Mouse (Mus musculus) liver, adult (tissue): ENCODE results near the gene Ankrd33.

ENCODE experiments used
- GATA4 ChIP-seq: IDR thresholded peaks from 2 replicates; pipeline ENCODE4 v1.6.1; 2014; ENCODE audit warnings: mild to moderate bottlenecking, low read length; ENCODE audit not compliant: insufficient replicate concordance

Ankrd33 gene

GRCm38 (mm10) chr15:101100996-101101395, 14.6 kb upstream of the Ankrd33 start:
- no peak for TF ChIP-seq GATA4

DNA sequence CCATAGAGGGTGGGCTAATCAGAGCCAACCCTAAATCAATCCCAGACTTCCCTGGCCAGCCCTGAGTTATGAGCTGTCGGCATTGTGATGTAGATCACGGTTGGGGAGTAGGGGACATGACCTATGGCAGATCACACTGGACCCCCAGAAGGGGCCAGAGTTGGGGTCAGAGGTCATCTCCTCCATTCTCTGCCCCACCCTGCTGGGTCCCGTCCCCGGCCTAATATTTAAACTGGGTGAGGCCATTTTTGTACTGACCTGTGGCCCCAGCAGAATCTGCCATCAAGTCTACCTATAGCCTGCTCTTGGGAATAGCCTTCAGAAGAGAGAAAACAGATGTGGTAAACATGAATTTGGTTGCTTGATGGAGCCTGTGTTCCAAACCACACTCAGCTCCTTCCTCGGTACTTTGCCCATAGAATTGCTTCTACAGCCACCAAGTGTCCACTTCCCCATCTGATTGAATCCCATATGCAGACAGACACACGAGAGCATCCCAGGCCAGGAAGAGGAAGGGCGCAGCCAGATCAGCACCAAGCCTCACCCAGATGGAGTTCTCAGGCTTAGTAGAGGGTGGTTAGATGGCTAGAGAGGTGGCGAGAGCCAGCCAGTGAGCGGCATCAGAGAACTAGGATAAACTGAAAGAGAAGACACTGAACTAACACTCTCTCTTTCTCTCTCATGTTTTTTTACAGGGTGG, 11.8 kb upstream of the Ankrd33 start:
- no peak for TF ChIP-seq GATA4

DNA sequence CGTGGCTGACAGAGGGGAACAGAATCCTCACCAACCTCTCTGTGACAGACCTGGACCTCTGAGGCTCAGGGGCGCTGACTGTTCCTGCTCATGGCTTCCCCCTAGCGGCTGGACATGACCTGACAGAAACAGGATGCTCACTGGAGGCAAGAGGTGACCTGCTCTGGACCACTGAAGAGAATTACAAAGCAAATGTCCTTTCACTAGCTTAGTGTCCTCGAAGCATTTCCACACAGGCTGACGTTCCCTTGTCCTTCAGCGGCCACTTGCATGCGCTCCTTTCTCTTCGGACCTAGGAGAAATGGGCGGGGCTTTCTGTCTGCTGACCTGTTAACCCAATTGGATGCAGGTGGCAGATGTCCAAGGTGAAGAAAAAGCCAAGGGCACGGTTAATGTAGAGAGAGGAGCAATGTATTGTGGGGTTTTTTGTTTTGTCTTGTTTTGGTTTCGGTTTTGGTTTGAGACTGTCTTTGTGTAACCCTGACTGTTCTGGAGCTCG, 10.0 kb upstream of the Ankrd33 start:
- no peak for TF ChIP-seq GATA4

DNA sequence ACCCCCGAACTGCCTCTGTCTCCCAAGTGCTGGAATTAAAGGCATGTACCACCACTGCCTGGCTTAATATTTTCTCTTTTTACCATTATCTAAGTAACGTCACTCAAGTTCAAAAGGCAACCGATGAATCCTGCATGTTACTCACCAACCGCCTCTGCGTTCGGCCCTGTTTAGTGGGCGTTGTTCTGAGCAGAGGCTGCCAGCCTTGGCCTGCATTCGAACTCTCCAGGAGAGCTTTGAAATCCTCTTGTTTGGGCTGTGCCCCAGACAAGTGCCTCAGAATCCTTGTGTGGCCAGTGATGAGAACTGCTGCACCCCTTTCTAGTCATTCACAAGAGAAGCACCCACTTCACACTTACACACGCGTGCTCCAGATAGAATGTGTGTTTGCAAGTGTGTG, 9.5 kb upstream of the Ankrd33 start:
- no peak for TF ChIP-seq GATA4

DNA sequence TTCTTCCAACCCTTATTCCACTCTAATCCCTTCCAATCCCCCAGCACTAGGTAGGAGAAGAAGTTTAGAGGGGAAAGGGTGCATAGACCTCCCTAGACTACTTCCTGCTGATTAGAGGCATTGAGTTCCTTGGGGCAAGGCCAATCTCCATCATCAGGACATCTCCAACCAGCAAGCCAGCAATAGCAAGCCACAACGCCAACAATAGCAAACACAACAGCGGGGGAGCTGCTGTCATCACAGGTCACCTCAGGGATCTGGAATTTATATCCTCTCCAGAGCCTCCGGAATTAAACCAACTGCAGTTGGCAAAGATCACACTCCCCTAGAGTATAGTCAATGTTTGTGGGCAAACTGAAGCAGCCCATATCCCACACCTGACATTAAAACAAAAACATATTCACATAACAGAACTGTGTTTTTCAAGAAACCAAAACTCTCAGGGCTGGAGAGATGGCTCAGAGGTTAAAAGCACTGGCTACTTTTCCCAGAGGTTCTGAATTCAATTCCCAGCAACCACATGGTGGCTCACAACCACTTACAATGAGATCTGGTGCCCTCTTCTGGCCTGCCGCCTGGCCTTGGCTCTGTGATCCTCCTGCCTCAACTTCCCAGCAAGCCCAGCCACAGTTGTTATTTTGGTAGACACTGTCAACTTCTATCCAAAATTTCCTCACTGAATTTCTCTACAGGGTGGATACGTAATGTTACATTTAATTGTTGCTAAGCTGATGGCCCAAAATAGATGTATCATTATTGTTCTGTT, 7.5 kb upstream of the Ankrd33 start:
- TF ChIP-seq GATA4 = no peak

GRCm38 (mm10) chr15:101113176-101113575, 2.4 kb upstream of the Ankrd33 start:
- TF ChIP-seq GATA4 = no peak

GRCm38 (mm10) chr15:101118399-101119125, 3.0 kb downstream of the Ankrd33 start:
- TF ChIP-seq GATA4 = no peak

DNA sequence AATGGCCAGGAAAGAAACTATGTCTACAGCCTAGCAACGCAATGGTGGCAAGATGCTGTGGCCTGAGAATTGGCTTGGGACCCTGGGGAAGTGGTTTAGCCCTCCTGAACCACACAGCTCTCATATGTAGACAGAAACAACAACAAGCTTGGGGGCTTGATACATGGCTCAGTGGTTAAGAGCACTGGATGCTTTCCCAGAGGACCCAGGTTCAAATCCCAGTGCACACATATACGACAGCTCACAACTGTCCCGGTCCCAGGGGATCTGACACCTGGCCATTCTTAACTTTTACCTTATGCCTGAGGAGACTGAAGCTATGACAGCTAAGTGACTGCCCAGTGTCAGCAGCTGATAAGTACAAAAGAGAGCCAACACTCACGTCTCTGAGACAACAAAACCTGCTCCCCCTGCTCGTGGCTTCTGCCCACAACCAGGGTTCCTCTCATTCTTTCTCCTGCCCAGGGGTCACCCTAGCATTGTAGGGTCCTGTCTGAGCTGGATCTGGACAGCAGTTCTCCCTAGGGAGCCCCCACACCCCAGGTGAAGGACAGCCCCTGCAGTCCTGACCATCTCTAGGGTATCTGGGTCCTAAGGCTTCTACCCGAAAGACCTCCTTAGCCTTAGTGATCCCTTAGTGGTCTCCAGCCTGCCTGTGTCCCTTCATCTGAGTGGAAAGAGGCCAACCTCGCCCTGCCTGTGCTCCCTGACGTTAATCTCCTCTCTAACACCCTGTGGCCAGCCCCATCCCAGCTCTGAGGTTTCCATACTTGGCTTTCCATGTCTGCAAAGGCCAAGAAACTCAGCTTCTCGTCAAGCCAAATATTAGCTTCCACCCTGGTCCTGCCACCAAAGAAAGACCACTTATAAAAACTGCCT, 6.1 kb downstream of the Ankrd33 start:
- no peak for TF ChIP-seq GATA4

DNA sequence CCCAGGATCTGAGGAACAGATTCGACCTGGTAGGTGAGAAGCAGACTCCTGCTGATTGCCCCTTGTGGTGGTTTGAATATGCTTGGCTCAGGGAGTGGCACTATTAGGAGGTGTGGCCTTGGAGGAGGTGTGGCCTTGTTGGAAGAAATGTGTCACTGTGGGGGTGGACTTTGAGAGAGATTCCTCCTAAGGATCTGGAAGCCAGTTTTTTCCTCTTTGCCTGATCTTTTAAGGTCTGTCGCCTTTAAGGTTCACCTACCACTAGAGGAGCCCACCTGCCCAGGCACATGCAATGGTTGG, 6.7 kb downstream of the Ankrd33 start:
- TF ChIP-seq GATA4 = no peak

GRCm38 (mm10) chr15:101123202-101123601, 7.6 kb downstream of the Ankrd33 start:
- TF ChIP-seq GATA4 = no peak

- no peak for TF ChIP-seq GATA4
These were observed 10.0 kb downstream of the Ankrd33 start for GRCm38 (mm10) chr15:101125561-101125960.

- TF ChIP-seq GATA4 = no peak
These were observed 11.5 kb downstream of the Ankrd33 start for GRCm38 (mm10) chr15:101126876-101127544.

- no peak for TF ChIP-seq GATA4
These were observed 12.9 kb downstream of the Ankrd33 start, which contains the start of gene Acvrl1 for GRCm38 (mm10) chr15:101128181-101129089. Acvrl1 (plus strand) TSS chr15:101128522.

DNA sequence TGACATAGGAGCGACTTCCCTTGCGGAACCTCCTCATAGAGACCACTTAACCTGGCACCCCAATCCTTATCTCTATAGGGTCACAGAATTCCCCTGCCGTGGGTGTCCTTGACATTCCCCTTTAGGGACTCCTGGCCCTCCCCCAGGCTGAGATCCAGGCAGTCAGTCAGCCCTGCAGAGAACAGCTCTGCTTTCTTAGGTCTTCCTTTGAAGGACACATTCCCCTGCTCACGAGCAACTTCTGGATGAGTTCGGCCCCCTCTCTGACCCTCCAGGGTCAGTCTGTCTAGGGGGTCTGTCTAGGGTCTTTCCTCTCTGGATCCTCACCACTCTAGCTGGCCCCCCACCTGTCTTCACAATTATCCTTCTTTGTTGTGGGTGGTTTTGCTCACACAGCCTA, 13.9 kb downstream of the Ankrd33 start:
- no peak for TF ChIP-seq GATA4

GRCm38 (mm10) chr15:101131498-101131897, 15.9 kb downstream of the Ankrd33 start:
- no peak for TF ChIP-seq GATA4
